Mouse (Mus musculus): ENCODE results near the gene Pth2r. TPM values are rescaled to one million over a fixed set of nuclear protein-coding genes. Genes with fewer than 3 reads are reported as not detected.

Pth2r gene
- polyA plus RNA-seq (2015; fragmentation: Nextera tagmentation; extraction: Ambion mirVana) = not detected in 2 replicates

DNA sequence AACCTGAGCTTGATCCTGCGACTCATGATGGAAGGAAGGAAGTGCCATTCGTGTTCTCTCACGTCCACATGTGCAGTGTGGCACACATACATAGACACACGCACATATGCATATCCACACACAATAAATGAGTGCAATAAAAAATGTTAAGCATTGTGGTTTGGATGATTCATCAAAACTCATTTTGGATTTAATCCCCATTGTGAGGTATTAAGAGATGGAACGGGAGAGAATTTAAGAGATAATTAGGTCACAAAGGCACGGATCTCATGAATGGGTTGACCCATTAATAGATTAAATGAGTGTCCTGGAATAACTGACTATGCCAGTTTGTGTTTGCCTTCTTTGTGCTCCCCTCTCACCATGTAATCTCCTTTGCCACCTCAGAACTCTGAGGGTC, at the start of gene Pth2r:
TSS of gene Pth2r (plus strand) at position 301 of the 400 bp plus-strand sequence.
- H3K9ac ChIP-seq = no peak within 1 kb of the TSS
- no peak for ATAC-seq (ENCODE audit: extremely low read depth, insufficient number of reproducible peaks, low FRiP score, low TSS enrichment)
- H3K27ac ChIP-seq (replicated peaks) = no peak within 1 kb of the TSS
- no peaks in the 10 kb centered on the region for H3K27me3 ChIP-seq (replicated peaks)
- H3K4me2 ChIP-seq = no peak within 1 kb of the TSS
- no peaks in the 10 kb centered on the region for H3K4me1 ChIP-seq
- H3K4me3 ChIP-seq = no peak within 1 kb of the TSS
- peaks cover 10% of the 10 kb centered on the region; the same call in 1 of the 2 replicates for H3K36me3 ChIP-seq
- H3K9me3 ChIP-seq = no peaks in the 10 kb centered on the region
- WGBS = 75% methylated on average over 6 of the region's 6 CpGs

DNA sequence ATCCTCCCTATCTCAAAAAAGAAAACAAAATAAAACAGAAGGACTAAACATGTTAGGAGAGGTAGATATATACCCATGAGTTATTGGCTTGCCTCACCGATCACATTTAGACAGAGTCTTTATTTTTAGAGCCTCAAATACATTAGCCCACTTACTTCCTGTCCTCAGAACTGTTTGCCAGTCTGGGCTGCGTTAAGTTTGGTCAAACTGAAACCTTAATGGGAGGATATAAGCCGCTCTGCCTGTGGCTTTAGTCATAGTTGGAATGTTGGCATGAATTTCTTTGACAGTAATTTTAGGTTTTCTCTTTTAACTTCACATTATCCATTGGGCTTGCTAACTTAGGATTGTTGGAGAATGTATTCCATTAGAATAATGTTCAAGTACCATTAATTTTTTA, 44.1 kb upstream of the Pth2r start:
- Histone ChIP-seq H3K9me3 (no peaks in the 10 kb centered on the region), H3K27me3 (replicated peaks) (no peaks in the 10 kb centered on the region), H3K36me3 (peaks cover 42% of the 10 kb centered on the region), H3K27ac (replicated peaks) (no peak overlapping the region), H3K4me3 (no peak overlapping the region), H3K4me1 (no peaks in the 10 kb centered on the region), H3K9ac (no peak overlapping the region), H3K4me2 (no peak overlapping the region)
- no peak for ATAC-seq (ENCODE audit: extremely low read depth, insufficient number of reproducible peaks, low FRiP score, low TSS enrichment)
- WGBS = 77% methylated on average over 3 of the region's 3 CpGs

DNA sequence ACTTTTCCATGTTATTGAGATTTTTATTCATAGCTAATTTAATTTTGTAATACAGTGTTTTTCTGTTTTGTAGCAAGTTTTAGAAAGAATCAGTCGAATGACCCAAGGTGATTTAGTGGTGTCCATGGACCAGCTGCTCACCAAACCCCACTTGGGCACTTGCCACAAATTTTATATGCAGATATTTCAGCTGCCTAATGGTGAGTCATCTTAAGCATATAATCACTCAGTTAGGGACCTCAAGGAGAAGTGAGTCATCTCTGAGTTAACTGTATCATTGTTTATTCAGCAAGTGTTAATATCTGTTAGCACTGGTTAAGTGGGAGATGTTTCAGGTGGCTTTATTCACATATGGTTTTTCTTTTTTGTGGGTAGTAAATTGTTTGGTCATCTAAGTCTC, 36.2 kb upstream of the Pth2r start:
- H3K9ac ChIP-seq = no peak overlapping the region
- H3K4me1 ChIP-seq = no peaks in the 10 kb centered on the region
- H3K36me3 ChIP-seq = peaks cover 46% of the 10 kb centered on the region
- H3K9me3 ChIP-seq = no peaks in the 10 kb centered on the region
- ATAC-seq (ENCODE audit: extremely low read depth, insufficient number of reproducible peaks, low FRiP score, low TSS enrichment) = no peak
- no peaks in the 10 kb centered on the region for H3K27me3 ChIP-seq (replicated peaks)
- no peak overlapping the region for H3K27ac ChIP-seq (replicated peaks)
- WGBS = 91% methylated on average over 1 of the region's 1 CpGs
- H3K4me2 ChIP-seq = no peak overlapping the region
- H3K4me3 ChIP-seq = no peak overlapping the region

GRCm38 (mm10) chr1:65280461-65280860, 1.4 kb upstream of the Pth2r start:
- no peak overlapping the region for H3K9ac ChIP-seq
- no peak overlapping the region for H3K4me3 ChIP-seq
- no peak overlapping the region for H3K27ac ChIP-seq (replicated peaks)
- H3K36me3 ChIP-seq = peaks cover 14% of the 10 kb centered on the region
- WGBS = 73% methylated on average over 3 of the region's 3 CpGs
- H3K4me2 ChIP-seq = no peak overlapping the region
- no peak for ATAC-seq (ENCODE audit: extremely low read depth, insufficient number of reproducible peaks, low FRiP score, low TSS enrichment)
- H3K4me1 ChIP-seq = no peaks in the 10 kb centered on the region
- no peaks in the 10 kb centered on the region for H3K9me3 ChIP-seq
- no peaks in the 10 kb centered on the region for H3K27me3 ChIP-seq (replicated peaks)

- Histone ChIP-seq H3K27me3 (replicated peaks) (no peaks in the 10 kb centered on the region), H3K4me3 (no peak overlapping the region), H3K9me3 (no peaks in the 10 kb centered on the region), H3K27ac (replicated peaks) (no peak overlapping the region), H3K4me2 (no peak overlapping the region), H3K36me3 (0 out of 2 replicates have a peak, but pooled peaks cover 5% of the 10 kb centered on the region), H3K9ac (no peak overlapping the region), H3K4me1 (no peaks in the 10 kb centered on the region)
- 9% methylated on average over 6 of the region's 6 CpGs for WGBS
- ATAC-seq (ENCODE audit: extremely low read depth, insufficient number of reproducible peaks, low FRiP score, low TSS enrichment) = no peak
Measured at GRCm38 (mm10) chr1:65282766-65283165, 910 bp downstream of the Pth2r start.

DNA sequence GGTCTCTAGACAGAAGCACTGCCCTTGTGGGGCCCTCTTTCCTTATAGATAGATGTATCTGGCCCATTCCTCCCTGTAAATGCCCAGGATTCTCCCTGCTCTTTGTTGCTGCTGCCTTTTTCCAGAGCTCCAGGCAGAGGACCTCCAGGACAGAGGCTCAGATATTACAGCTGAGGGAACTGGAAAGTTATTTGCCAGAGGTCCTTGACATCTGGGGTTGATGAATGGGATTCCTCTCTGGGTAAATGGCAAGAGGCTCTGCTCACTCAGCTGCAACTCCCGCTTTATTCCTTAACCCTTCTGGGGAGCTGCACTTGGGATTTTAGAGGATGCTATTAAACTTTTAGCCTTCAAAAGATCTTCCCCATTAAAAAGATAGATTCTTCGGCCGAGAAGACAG, 26.6 kb downstream of the Pth2r start:
- no peak overlapping the region for H3K4me3 ChIP-seq
- H3K9ac ChIP-seq = no peak overlapping the region
- H3K4me1 ChIP-seq = peaks cover 9% of the 10 kb centered on the region
- no peak overlapping the region for H3K4me2 ChIP-seq
- no peaks in the 10 kb centered on the region for H3K9me3 ChIP-seq
- no peak overlapping the region for H3K27ac ChIP-seq (replicated peaks)
- no peaks in the 10 kb centered on the region for H3K36me3 ChIP-seq
- peaks cover 22% of the 10 kb centered on the region for H3K27me3 ChIP-seq (replicated peaks)
- WGBS = 71% methylated on average over 3 of the region's 3 CpGs
- no peak for ATAC-seq (ENCODE audit: extremely low read depth, insufficient number of reproducible peaks, low FRiP score, low TSS enrichment)

GRCm38 (mm10) chr1:65311214-65311933, 29.5 kb downstream of the Pth2r start:
- Histone ChIP-seq H3K4me3 (peak overlapping the region; percentile 47), H3K4me1 (peaks cover 9% of the 10 kb centered on the region), H3K27me3 (replicated peaks) (peaks cover 22% of the 10 kb centered on the region), H3K4me2 (peak overlapping the region; percentile 79), H3K9me3 (no peaks in the 10 kb centered on the region), H3K9ac (peak overlapping the region; percentile 2; the same call in 1 of the 2 replicates), H3K36me3 (no peaks in the 10 kb centered on the region), H3K27ac (replicated peaks) (no peak overlapping the region)
- no peak for ATAC-seq (ENCODE audit: extremely low read depth, insufficient number of reproducible peaks, low FRiP score, low TSS enrichment)
- WGBS = 1% methylated on average over 29 of the region's 29 CpGs

GRCm38 (mm10) chr1:65312118-65312517, 30.3 kb downstream of the Pth2r start:
- H3K4me2 ChIP-seq = peak overlapping the region; percentile 79
- H3K27me3 ChIP-seq (replicated peaks) = peaks cover 22% of the 10 kb centered on the region
- ATAC-seq (ENCODE audit: extremely low read depth, insufficient number of reproducible peaks, low FRiP score, low TSS enrichment) = no peak
- H3K4me1 ChIP-seq = peaks cover 9% of the 10 kb centered on the region
- H3K9ac ChIP-seq = no peak overlapping the region; the same call in 1 of the 2 replicates
- 10% methylated on average over 7 of the region's 7 CpGs for WGBS
- H3K9me3 ChIP-seq = no peaks in the 10 kb centered on the region
- H3K36me3 ChIP-seq = no peaks in the 10 kb centered on the region
- peak overlapping the region; percentile 47 for H3K4me3 ChIP-seq
- H3K27ac ChIP-seq (replicated peaks) = no peak overlapping the region

- no peak for ATAC-seq (ENCODE audit: extremely low read depth, insufficient number of reproducible peaks, low FRiP score, low TSS enrichment)
- Histone ChIP-seq H3K27ac (replicated peaks) (no peak overlapping the region), H3K9me3 (no peaks in the 10 kb centered on the region), H3K9ac (no peak overlapping the region), H3K4me3 (no peak overlapping the region), H3K4me2 (no peak overlapping the region), H3K4me1 (peaks cover 9% of the 10 kb centered on the region), H3K36me3 (no peaks in the 10 kb centered on the region), H3K27me3 (replicated peaks) (peaks cover 22% of the 10 kb centered on the region)
- 60% methylated on average over 2 of the region's 2 CpGs for WGBS
Measured at GRCm38 (mm10) chr1:65312896-65313295, 31.0 kb downstream of the Pth2r start.

DNA sequence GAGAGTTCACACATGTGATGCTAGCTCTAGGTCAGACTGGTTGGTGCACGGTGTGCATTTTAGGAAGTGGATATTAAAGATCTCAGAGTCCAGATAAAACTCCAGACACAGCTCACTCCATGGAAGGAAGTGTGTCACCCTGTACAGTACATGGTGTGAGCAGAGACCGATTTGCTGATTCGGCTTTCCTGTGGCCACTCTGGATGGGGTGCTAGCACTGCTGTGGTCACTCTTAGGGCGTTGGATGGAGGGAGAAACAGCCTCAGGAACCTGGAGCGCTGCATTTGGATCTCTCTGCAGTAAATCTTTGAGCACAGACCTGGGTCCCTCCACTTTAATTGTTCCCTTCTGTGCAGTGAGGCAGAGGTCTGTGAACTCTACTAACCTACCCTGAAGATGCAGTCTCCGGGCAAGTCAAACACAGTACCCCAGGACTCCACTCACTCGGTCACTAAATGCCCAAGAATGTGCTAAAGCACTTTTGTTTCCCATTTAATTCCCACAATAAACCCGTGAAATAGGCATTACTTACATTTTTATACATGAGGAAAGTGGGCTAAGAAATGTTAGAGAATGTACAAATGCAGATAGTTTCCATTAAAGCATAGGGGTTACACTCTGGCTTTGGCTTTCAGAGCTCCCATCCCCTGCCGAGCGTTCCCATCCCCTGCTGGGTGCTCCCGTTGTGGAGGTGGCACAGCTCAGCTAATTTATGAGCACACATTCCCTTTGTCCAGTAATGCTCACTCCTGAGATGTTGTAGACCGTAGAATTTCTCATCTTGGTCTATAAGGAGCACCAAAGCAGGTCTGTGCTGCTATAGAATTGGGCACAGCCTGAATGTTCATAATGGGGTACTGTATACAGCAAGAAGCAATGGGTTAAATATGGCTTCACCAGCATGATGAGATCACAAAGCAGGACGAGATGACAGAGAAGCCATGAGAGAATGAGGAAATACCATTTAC, 32.5 kb downstream of the Pth2r start:
- no peak for ATAC-seq (ENCODE audit: extremely low read depth, insufficient number of reproducible peaks, low FRiP score, low TSS enrichment)
- Histone ChIP-seq H3K9me3 (no peaks in the 10 kb centered on the region), H3K4me3 (no peak overlapping the region), H3K9ac (no peak overlapping the region), H3K4me2 (no peak overlapping the region), H3K4me1 (peaks cover 9% of the 10 kb centered on the region), H3K36me3 (no peaks in the 10 kb centered on the region), H3K27ac (replicated peaks) (no peak overlapping the region), H3K27me3 (replicated peaks) (peaks cover 22% of the 10 kb centered on the region)
- WGBS = 65% methylated on average over 13 of the region's 13 CpGs

- no peak overlapping the region for H3K9ac ChIP-seq
- H3K4me2 ChIP-seq = no peak overlapping the region
- H3K4me3 ChIP-seq = no peak overlapping the region
- H3K36me3 ChIP-seq = no peaks in the 10 kb centered on the region
- no peaks in the 10 kb centered on the region for H3K9me3 ChIP-seq
- no peak for ATAC-seq (ENCODE audit: extremely low read depth, insufficient number of reproducible peaks, low FRiP score, low TSS enrichment)
- peaks cover 9% of the 10 kb centered on the region for H3K4me1 ChIP-seq
- peaks cover 19% of the 10 kb centered on the region for H3K27me3 ChIP-seq (replicated peaks)
- H3K27ac ChIP-seq (replicated peaks) = no peak overlapping the region
- WGBS = 76% methylated on average over 8 of the region's 8 CpGs
Measured at GRCm38 (mm10) chr1:65315022-65315407, 33.2 kb downstream of the Pth2r start.
